9 mouse cellular contexts compared by ENCODE assay signal in the genomic region with DNA sequence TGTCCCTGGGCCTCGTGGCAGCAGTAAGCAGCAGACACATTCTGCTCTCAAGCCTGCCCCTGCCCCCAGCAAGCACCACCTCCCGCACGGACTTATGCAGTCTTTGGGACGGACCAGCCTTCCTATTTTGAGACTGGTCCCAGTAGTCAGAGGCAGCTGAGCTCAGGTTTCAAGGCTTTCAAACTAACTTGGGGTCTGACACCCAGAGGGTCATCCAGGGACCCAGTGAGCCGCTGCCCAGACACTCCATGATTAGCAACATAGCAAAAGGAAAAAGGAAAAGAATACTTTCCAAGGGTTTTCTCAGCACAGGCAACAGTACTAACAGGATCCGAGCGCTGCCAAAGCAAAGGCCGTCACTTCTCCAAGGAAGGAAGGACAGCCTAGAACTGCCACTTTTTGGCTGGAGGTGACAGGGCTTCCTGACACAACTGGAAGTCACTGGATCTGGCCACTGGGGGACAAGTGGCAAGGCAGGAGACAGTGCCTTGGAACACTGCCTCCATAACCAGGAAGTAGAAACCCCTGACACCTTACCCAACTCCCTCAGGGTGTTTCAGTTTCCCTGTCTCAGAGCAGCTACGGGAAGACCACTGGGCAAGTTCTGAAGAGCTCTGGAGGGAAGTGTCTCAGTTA. TPM values are rescaled to one million over a fixed set of nuclear protein-coding genes. Genes with fewer than 3 reads are reported as not detected.
A peak's percentile ranks its signal among the peaks of the same experiment; 100 is the strongest.
DNase-seq lines count a peak whose midpoint lies in the region; ATAC-seq lines count a peak whose summit lies in the region.
"Had no signal": no experiment of that assay in that cellular context is flagged by ENCODE, and none has a peak within 500 bp of the region (broad histone marks: within the 10 kb centered on the region; RNA-seq: fewer than 3 reads in every experiment).

No protein-coding gene starts in this region.

- no peak overlapping the region for H3K4me3 ChIP-seq in limb, embryonic 15.5 days
- no peak overlapping the region for H3K4me3 ChIP-seq in stomach, embryonic 14.5 days (ENCODE audit: low read depth, low read length)
- H3K4me3 ChIP-seq: neural tube, embryonic 12.5 days had no signal

- H3K4me1 ChIP-seq in limb, embryonic 15.5 days: peaks cover 68% of the 10 kb centered on the region
- peaks cover 58% of the 10 kb centered on the region for H3K4me1 ChIP-seq in stomach, embryonic 14.5 days (ENCODE audit: control insufficient read depth, insufficient read depth, low read length)

- ATAC-seq in hematopoietic stem cell, adult 5-6 weeks (replicated peaks in 1 of 2; ENCODE audit: insufficient read depth in 1 of 2, low FRiP score in 2 of 2, low TSS enrichment in 1 of 2, low read depth in 1 of 2, poor library complexity in 2 of 2, severe bottlenecking in 2 of 2): peak; percentile 15 to 37; a peak in 2 of 4 replicates
- ATAC-seq in limb, embryonic 15.5 days (ENCODE audit: insufficient number of reproducible peaks, low FRiP score, low TSS enrichment, low read depth): no peak
- ATAC-seq in stomach, embryonic 14.5 days (ENCODE audit: insufficient number of reproducible peaks, insufficient read depth, low FRiP score, low read depth): no peak

- peak; percentile 71 for DNase-seq in adrenal gland, adult 2 months
- no peak for DNase-seq in adrenal gland, postnatal 25 days
- peak; percentile 37 for DNase-seq in embryo, embryonic 10.5 days (ENCODE audit: low spot score)
- no peak for DNase-seq in left cerebral cortex, postnatal 25 days (ENCODE audit: low spot score in 2 of 2)
- DNase-seq in cerebellum, postnatal 4 days (ENCODE audit: low spot score in 2 of 2): no peak

- H3K36me3 ChIP-seq in limb, embryonic 15.5 days: peaks cover 9% of the 10 kb centered on the region
- no peaks in the 10 kb centered on the region for H3K36me3 ChIP-seq in stomach, embryonic 14.5 days (ENCODE audit: control insufficient read depth, insufficient read depth, low read length)

- H3K27ac ChIP-seq in limb, embryonic 15.5 days: peak overlapping the region; percentile 87
- peak overlapping the region; percentile 99 for H3K27ac ChIP-seq in stomach, embryonic 14.5 days (ENCODE audit: low read length)
- H3K27ac ChIP-seq: neural tube, embryonic 12.5 days had no signal

- intact Hi-C loops in left cerebral cortex, postnatal 25 days (cut with DNase I): no loop called here

- WGBS in limb, embryonic 15.5 days: 35% methylated on average over 9 of the region's 9 CpGs
- 36% methylated on average over 9 of the region's 9 CpGs for WGBS in stomach, embryonic 14.5 days

- H3K9me3 ChIP-seq in limb, embryonic 15.5 days: no peaks in the 10 kb centered on the region
- H3K9me3 ChIP-seq in stomach, embryonic 14.5 days (ENCODE audit: control insufficient read depth, low read depth, low read length): no peaks in the 10 kb centered on the region
- H3K9me3 ChIP-seq: neural tube, embryonic 12.5 days had no signal

- H3K9ac ChIP-seq in limb, embryonic 15.5 days: no peak overlapping the region
- 0 out of 2 replicates have a peak overlapping the region, but pooled peaks have one; percentile 6 for H3K9ac ChIP-seq in stomach, embryonic 14.5 days (replicated peaks; ENCODE audit: low read depth, low read length)
- H3K9ac ChIP-seq: neural tube, embryonic 12.5 days had no signal

- H3K27me3 ChIP-seq in limb, embryonic 15.5 days: no peaks in the 10 kb centered on the region
- no peaks in the 10 kb centered on the region for H3K27me3 ChIP-seq in stomach, embryonic 14.5 days (ENCODE audit: control insufficient read depth, insufficient read depth, low read length)
- H3K27me3 ChIP-seq: neural tube, embryonic 12.5 days had no signal

- no peak overlapping the region for H3K4me2 ChIP-seq in limb, embryonic 15.5 days
- 0 out of 2 replicates have a peak overlapping the region, but pooled peaks have one; percentile 29 for H3K4me2 ChIP-seq in stomach, embryonic 14.5 days (replicated peaks; ENCODE audit: low read depth, low read length)
- H3K4me2 ChIP-seq: neural tube, embryonic 12.5 days had no signal

RNA-seq across cellular contexts. Expression of gene Bmf, which starts 9.5 kb away (rescaled TPM):
- total RNA-seq in adrenal gland, adult 2 months (2021): 10 to 100 TPM in 1 of 2 experiments, 1 to 10 TPM in 1; 8.9 to 15.9 TPM
- polyA plus RNA-seq in adrenal gland, adult 2 months (2012; rRNA removed): 29.6 and 31.1 TPM in 2 replicates
- 13.6 and 24.0 TPM in 2 replicates for total RNA-seq in adrenal gland, postnatal 25 days (2021)
- 1.9 and 2.6 TPM in 2 replicates for total RNA-seq in hematopoietic stem cell, adult 5-6 weeks (2017)
- polyA plus RNA-seq in limb, embryonic 15.5 days (2015; fragmentation: Nextera tagmentation; extraction: Ambion mirVana): 3.8 and 5.9 TPM in 2 replicates
- 7.7 and 8.2 TPM in 2 replicates for polyA plus RNA-seq in stomach, embryonic 14.5 days (2014; fragmentation: Nextera tagmentation; extraction: Ambion mirVana)
- total RNA-seq in left cerebral cortex, postnatal 25 days (2021): 1 to 10 TPM; 2.3 to 4.1 TPM

RNA-seq across cellular contexts. Expression of gene Bub1b, which starts 58.0 kb away (rescaled TPM):
- 1 to 10 TPM; 2.8 to 4.6 TPM for total RNA-seq in adrenal gland, adult 2 months (2021)
- polyA plus RNA-seq in adrenal gland, adult 2 months (2012; rRNA removed): 1.0 and 1.1 TPM in 2 replicates
- total RNA-seq in adrenal gland, postnatal 25 days (2021): 10.6 and 12.8 TPM in 2 replicates
- total RNA-seq in hematopoietic stem cell, adult 5-6 weeks (2017): 85.6 and 101 TPM in 2 replicates
- polyA plus RNA-seq in limb, embryonic 15.5 days (2015; fragmentation: Nextera tagmentation; extraction: Ambion mirVana): 62.8 and 64.2 TPM in 2 replicates
- 80.4 and 81.2 TPM in 2 replicates for polyA plus RNA-seq in stomach, embryonic 14.5 days (2014; fragmentation: Nextera tagmentation; extraction: Ambion mirVana)
- 1 to 10 TPM; 1.1 to 1.2 TPM for total RNA-seq in left cerebral cortex, postnatal 25 days (2021)

Comparison
In these comparisons a context has a peak if more than half of its experiments do, and no peak if none do; other contexts are left out.
1. DNase-seq: peak in adrenal gland, adult 2 months (single experiment) and embryo, embryonic 10.5 days (single experiment); none in adrenal gland, postnatal 25 days (single experiment), left cerebral cortex, postnatal 25 days (0 of 2) and cerebellum, postnatal 4 days (0 of 2).
2. ATAC-seq: peak in hematopoietic stem cell, adult 5-6 weeks (2 of 2); none in limb, embryonic 15.5 days (single experiment) and stomach, embryonic 14.5 days (single experiment).